Mouse (Mus musculus) thymus, postnatal 0 days (tissue): Measurements from ENCODE around the gene Fosb. TPM values are rescaled to one million over a fixed set of nuclear protein-coding genes. Genes with fewer than 3 reads are reported as not detected.

Source experiments
- DNase-seq: peaks from one replicate; pipeline ENCODE4 v3.0.0-alpha.2; 2015; ENCODE audit warnings: low spot score
- polyA plus RNA-seq: library from polyadenylated mRNA; unstranded; fragments of >200 nt; fragmentation: Nextera tagmentation; extraction: Ambion mirVana; gene quantifications from 2 replicates; pipeline ENCODE4 v1.2.1, GENCODE M21; 2015

Fosb gene
- polyA plus RNA-seq, result 0.19 and 0.21 TPM in 2 replicates

GRCm38 (mm10) chr7:19309884-19310641 lies at the start of gene Fosb:
Gene Fosb, minus strand, starts transcription at chr7:19310051.
- peak; percentile 97 for DNase-seq

- DNase-seq, result peak; percentile 89
Observed at GRCm38 (mm10) chr7:19359299-19359891, 49.5 kb upstream of the Fosb start, which contains the start of the genes Cd3eap and Ppp1r13l. Gene Cd3eap, minus strand, starts transcription at chr7:19359483. Gene Ppp1r13l, plus strand, starts transcription at chr7:19359749.

GRCm38 (mm10) chr7:19358634-19359033 lies 48.8 kb upstream of the Fosb start:
- DNase-seq, result peak; percentile 19

GRCm38 (mm10) chr7:19357381-19358375 lies 47.8 kb upstream of the Fosb start:
- no peak for DNase-seq

- no peak for DNase-seq
Observed at GRCm38 (mm10) chr7:19356311-19356710, 46.5 kb upstream of the Fosb start.

GRCm38 (mm10) chr7:19354991-19355390 lies 45.1 kb upstream of the Fosb start:
- DNase-seq, result no peak

- no peak for DNase-seq
Observed at GRCm38 (mm10) chr7:19350221-19350620, 40.4 kb upstream of the Fosb start.

- no peak for DNase-seq
Observed at GRCm38 (mm10) chr7:19349188-19349915, 39.5 kb upstream of the Fosb start.

- peak; percentile 98 for DNase-seq
Observed at GRCm38 (mm10) chr7:19344938-19345471, 35.2 kb upstream of the Fosb start.

- DNase-seq, result no peak
Observed at GRCm38 (mm10) chr7:19344237-19344847, 34.5 kb upstream of the Fosb start, which contains the start of gene Ercc1. Gene Ercc1, plus strand, starts transcription at chr7:19344778.

GRCm38 (mm10) chr7:19343210-19343808 lies 33.5 kb upstream of the Fosb start:
- peak; percentile 80 for DNase-seq

- DNase-seq, result peak; percentile 82
Observed at GRCm38 (mm10) chr7:19342481-19343027, 32.7 kb upstream of the Fosb start.

GRCm38 (mm10) chr7:19341761-19342409 lies 32.0 kb upstream of the Fosb start:
- no peak for DNase-seq

- no peak for DNase-seq
Observed at GRCm38 (mm10) chr7:19341250-19341649, 31.4 kb upstream of the Fosb start.

GRCm38 (mm10) chr7:19338596-19338995 lies 28.7 kb upstream of the Fosb start:
- DNase-seq, result no peak

- DNase-seq, result no peak
Observed at GRCm38 (mm10) chr7:19338060-19338459, 28.2 kb upstream of the Fosb start.

- DNase-seq, result no peak
Observed at GRCm38 (mm10) chr7:19337122-19337521, 27.3 kb upstream of the Fosb start.

GRCm38 (mm10) chr7:19335583-19335982 lies 25.7 kb upstream of the Fosb start:
- no peak for DNase-seq
